Mouse (Mus musculus): ENCODE results near the gene Ptprk. TPM values are rescaled to one million over a fixed set of nuclear protein-coding genes. Genes with fewer than 3 reads are reported as not detected.

Ptprk gene
- polyA plus RNA-seq, 1 experiment = 0.16 TPM

- H3K9me3 ChIP-seq = no peaks in the 10 kb centered on the region
- H3K4me1 ChIP-seq = no peaks in the 10 kb centered on the region
- no peaks in the 10 kb centered on the region for H3K36me3 ChIP-seq (replicated peaks; ENCODE audit: low read length)
- TF ChIP-seq GATA1 (IDR thresholded peaks at IDR 0.05; ENCODE audit: borderline replicate concordance, low read length) = no peak
- no peak overlapping the region for H3K4me3 ChIP-seq (replicated peaks)
- H3K27me3 ChIP-seq (replicated peaks) = no peaks in the 10 kb centered on the region
These were observed 92.5 kb downstream of the Ptprk start for GRCm38 (mm10) chr10:28167097-28167496.

GRCm38 (mm10) chr10:28171196-28171595 is 96.6 kb downstream of the Ptprk start:
- Histone ChIP-seq H3K27me3 (replicated peaks) (no peaks in the 10 kb centered on the region), H3K9me3 (no peaks in the 10 kb centered on the region), H3K4me3 (replicated peaks) (no peak overlapping the region), H3K36me3 (replicated peaks; ENCODE audit: low read length) (no peaks in the 10 kb centered on the region), H3K4me1 (no peaks in the 10 kb centered on the region)
- TF ChIP-seq FLI1 (IDR thresholded peaks at IDR 0.05; ENCODE audit: low read length) = no peak
- TF ChIP-seq GATA1 (IDR thresholded peaks at IDR 0.05; ENCODE audit: borderline replicate concordance, low read length) = no peak

DNA sequence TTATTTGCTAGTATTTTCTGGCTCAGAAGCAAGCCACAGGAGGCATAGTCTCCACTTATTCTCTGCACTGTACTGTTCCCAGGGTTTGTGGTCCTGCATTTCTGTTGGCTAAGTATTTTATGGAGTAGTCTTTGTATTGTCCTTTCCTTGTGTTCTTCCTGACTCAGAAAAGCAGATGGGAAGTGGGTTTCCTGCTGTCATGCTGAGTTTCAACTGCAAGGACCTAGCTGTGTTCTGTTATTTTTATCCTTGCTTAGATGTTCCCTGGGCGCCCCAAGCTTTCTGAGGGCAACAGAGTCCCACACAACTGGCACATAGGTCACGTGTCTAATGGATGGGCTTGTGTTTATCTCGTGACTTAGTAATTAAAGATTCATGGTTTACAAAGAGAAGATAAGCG is 104.3 kb downstream of the Ptprk start:
- H3K27me3 ChIP-seq (replicated peaks) = no peaks in the 10 kb centered on the region
- no peaks in the 10 kb centered on the region for H3K36me3 ChIP-seq (replicated peaks; ENCODE audit: low read length)
- H3K9me3 ChIP-seq = no peaks in the 10 kb centered on the region
- no peaks in the 10 kb centered on the region for H3K4me1 ChIP-seq
- TF ChIP-seq GATA1 (IDR thresholded peaks at IDR 0.05; ENCODE audit: borderline replicate concordance, low read length) (no peak), FLI1 (IDR thresholded peaks at IDR 0.05; ENCODE audit: low read length) (no peak)
- no peak overlapping the region for H3K4me3 ChIP-seq (replicated peaks)

DNA sequence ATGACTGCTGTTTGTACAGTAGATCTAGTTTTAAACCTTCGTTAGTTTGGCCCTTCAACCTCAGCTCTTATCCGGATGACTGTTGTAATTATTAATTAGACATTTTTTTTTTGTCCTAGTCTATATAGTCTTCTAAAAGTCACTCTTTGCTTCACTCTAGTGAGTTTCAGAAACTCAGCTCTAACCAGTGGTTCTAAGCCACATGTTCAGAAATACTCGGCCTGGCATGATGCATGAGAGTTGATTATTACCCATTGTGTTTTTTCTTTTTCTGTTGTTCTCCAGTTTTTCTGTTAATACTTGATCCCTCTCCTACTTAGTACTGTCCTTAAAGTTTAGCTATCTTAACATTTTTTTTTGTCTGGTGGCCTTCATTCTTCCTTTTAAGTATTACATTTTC is 107.5 kb downstream of the Ptprk start:
- H3K36me3 ChIP-seq (replicated peaks; ENCODE audit: low read length) = no peaks in the 10 kb centered on the region
- no peak overlapping the region for H3K4me3 ChIP-seq (replicated peaks)
- no peaks in the 10 kb centered on the region for H3K9me3 ChIP-seq
- H3K4me1 ChIP-seq = no peaks in the 10 kb centered on the region
- TF ChIP-seq FLI1 (IDR thresholded peaks at IDR 0.05; ENCODE audit: low read length) = no peak
- no peak for TF ChIP-seq GATA1 (IDR thresholded peaks at IDR 0.05; ENCODE audit: borderline replicate concordance, low read length)
- no peaks in the 10 kb centered on the region for H3K27me3 ChIP-seq (replicated peaks)

GRCm38 (mm10) chr10:28184675-28185074 is 110.1 kb downstream of the Ptprk start:
- Histone ChIP-seq H3K9me3 (no peaks in the 10 kb centered on the region), H3K4me1 (no peaks in the 10 kb centered on the region), H3K36me3 (replicated peaks; ENCODE audit: low read length) (no peaks in the 10 kb centered on the region), H3K27me3 (replicated peaks) (no peaks in the 10 kb centered on the region), H3K4me3 (replicated peaks) (no peak overlapping the region)
- no peak for TF ChIP-seq GATA1 (IDR thresholded peaks at IDR 0.05; ENCODE audit: borderline replicate concordance, low read length)
- TF ChIP-seq FLI1 (IDR thresholded peaks at IDR 0.05; ENCODE audit: low read length) = no peak

- no peaks in the 10 kb centered on the region for H3K4me1 ChIP-seq
- TF ChIP-seq GATA1 (IDR thresholded peaks at IDR 0.05; ENCODE audit: borderline replicate concordance, low read length) = no peak
- TF ChIP-seq FLI1 (IDR thresholded peaks at IDR 0.05; ENCODE audit: low read length) = no peak
- H3K36me3 ChIP-seq (replicated peaks; ENCODE audit: low read length) = no peaks in the 10 kb centered on the region
- no peaks in the 10 kb centered on the region for H3K9me3 ChIP-seq
- H3K27me3 ChIP-seq (replicated peaks) = no peaks in the 10 kb centered on the region
- no peak overlapping the region for H3K4me3 ChIP-seq (replicated peaks)
These were observed 110.7 kb downstream of the Ptprk start for GRCm38 (mm10) chr10:28185326-28185725.

GRCm38 (mm10) chr10:28186018-28186800 is 111.6 kb downstream of the Ptprk start:
- TF ChIP-seq GATA1 (IDR thresholded peaks at IDR 0.05; ENCODE audit: borderline replicate concordance, low read length) (no peak), FLI1 (IDR thresholded peaks at IDR 0.05; ENCODE audit: low read length) (no peak)
- H3K27me3 ChIP-seq (replicated peaks) = no peaks in the 10 kb centered on the region
- H3K4me3 ChIP-seq (replicated peaks) = no peak overlapping the region
- H3K9me3 ChIP-seq = no peaks in the 10 kb centered on the region
- H3K4me1 ChIP-seq = no peaks in the 10 kb centered on the region
- H3K36me3 ChIP-seq (replicated peaks; ENCODE audit: low read length) = no peaks in the 10 kb centered on the region

DNA sequence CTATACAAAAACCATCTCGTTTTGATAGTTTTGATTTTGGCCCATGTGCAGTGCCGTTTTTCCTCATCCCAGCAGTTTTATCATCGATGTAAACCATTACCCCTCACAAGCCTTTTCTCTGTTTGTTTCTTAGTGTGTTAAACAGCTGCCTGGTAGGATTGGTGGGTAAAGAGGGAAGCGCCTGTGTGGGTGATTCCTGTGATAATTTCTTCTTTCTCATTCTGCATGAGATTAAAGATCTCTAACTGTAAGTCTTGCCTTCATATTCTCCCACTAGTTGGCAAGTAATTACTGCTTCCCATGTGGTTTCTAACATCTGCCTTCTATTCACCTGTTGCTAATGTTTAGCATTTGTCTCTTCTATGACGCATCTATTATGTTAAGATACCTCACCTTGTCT is 116.8 kb downstream of the Ptprk start:
- no peaks in the 10 kb centered on the region for H3K9me3 ChIP-seq
- H3K36me3 ChIP-seq (replicated peaks; ENCODE audit: low read length) = no peaks in the 10 kb centered on the region
- no peaks in the 10 kb centered on the region for H3K4me1 ChIP-seq
- TF ChIP-seq FLI1 (IDR thresholded peaks at IDR 0.05; ENCODE audit: low read length) (no peak), GATA1 (IDR thresholded peaks at IDR 0.05; ENCODE audit: borderline replicate concordance, low read length) (no peak)
- no peaks in the 10 kb centered on the region for H3K27me3 ChIP-seq (replicated peaks)
- H3K4me3 ChIP-seq (replicated peaks) = no peak overlapping the region

DNA sequence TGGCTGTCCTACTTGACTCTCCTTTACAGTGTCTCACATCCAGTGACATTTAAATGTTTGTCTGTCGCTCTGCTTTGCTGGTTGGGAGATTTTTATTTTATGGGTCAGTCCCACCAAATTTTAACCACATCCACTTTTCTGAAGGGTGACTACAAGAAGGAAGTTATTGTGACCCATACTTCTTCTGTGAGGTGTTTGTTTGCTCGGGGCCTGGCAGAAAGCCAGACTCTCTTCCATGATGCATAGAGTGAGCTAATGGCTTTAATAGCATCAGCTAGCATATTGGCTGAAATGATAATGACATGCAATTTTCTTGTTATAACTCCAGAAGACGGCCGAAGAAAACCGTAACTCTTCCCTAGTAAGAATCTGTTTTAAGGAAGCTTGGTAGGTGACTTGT is 119.0 kb downstream of the Ptprk start:
- no peaks in the 10 kb centered on the region; the same call in 1 of the 2 replicates for H3K9me3 ChIP-seq
- no peaks in the 10 kb centered on the region for H3K36me3 ChIP-seq (replicated peaks; ENCODE audit: low read length)
- H3K4me3 ChIP-seq (replicated peaks) = no peak overlapping the region
- no peaks in the 10 kb centered on the region for H3K27me3 ChIP-seq (replicated peaks)
- TF ChIP-seq GATA1 (IDR thresholded peaks at IDR 0.05; ENCODE audit: borderline replicate concordance, low read length) (no peak), FLI1 (IDR thresholded peaks at IDR 0.05; ENCODE audit: low read length) (no peak)
- no peaks in the 10 kb centered on the region for H3K4me1 ChIP-seq

DNA sequence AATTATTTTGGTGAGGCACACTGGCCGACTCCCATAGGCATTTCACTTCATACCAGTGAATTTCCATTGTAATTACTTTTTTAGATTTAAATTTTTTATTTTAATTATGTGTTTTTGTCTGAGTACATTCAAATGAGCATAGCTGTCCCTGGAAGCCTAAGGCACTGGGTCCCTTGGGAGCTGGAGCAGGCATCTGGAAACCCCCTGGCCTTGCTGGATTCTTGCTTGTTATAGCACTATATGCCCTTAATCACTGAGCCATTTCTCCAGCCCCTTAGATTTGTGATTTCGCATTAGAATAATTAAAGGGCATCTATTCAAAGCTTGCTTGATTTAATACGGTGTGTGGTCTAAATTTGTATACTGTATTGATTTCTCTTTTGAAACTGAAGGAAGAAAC is 126.0 kb downstream of the Ptprk start:
- Histone ChIP-seq H3K4me1 (no peaks in the 10 kb centered on the region), H3K27me3 (replicated peaks) (no peaks in the 10 kb centered on the region), H3K36me3 (replicated peaks; ENCODE audit: low read length) (no peaks in the 10 kb centered on the region), H3K4me3 (replicated peaks) (no peak overlapping the region), H3K9me3 (no peaks in the 10 kb centered on the region; the same call in 1 of the 2 replicates)
- TF ChIP-seq GATA1 (IDR thresholded peaks at IDR 0.05; ENCODE audit: borderline replicate concordance, low read length) (no peak), FLI1 (IDR thresholded peaks at IDR 0.05; ENCODE audit: low read length) (no peak)

Data from megakaryocyte, embryonic 14.5 days (primary cell).